Mouse (Mus musculus): ENCODE measurements around the gene Eml6.
"Not testable (repeated sequence)": the region's sequence is repeated elsewhere in the genome, so short reads cannot be mapped to it uniquely, and the experiment has no call there.

Eml6 gene

DNA sequence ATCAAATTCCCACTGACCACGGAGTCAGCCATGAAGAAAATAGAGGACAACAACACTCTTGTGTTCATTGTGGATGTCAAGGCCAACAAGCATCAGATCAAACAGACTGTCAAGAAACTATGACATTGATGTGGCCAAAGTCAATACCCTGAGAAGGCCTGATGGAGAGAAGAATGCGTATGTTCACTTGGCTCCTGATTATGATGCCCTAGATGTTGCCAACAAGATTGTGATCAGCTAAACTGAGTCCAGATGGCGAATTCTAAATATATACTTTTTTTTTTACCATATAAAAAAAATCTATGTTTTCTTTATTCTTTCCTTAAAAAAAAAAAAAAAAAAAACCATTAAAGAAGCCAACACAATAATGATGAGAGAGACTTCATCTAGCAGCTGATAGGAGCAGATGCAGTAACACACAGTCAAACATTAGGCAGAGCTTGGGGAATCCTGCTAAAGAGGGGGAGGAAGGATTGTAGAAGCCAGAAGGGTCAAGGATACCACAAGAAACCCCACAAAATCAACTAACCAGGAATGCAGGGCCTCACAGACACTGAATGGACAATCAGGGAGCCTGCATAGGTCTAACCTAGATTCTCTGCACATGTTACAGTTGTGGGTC lies 185.1 kb downstream of the Eml6 start:
- no peak for DNase-seq (ENCODE audit: low spot score in 2 of 2)

DNA sequence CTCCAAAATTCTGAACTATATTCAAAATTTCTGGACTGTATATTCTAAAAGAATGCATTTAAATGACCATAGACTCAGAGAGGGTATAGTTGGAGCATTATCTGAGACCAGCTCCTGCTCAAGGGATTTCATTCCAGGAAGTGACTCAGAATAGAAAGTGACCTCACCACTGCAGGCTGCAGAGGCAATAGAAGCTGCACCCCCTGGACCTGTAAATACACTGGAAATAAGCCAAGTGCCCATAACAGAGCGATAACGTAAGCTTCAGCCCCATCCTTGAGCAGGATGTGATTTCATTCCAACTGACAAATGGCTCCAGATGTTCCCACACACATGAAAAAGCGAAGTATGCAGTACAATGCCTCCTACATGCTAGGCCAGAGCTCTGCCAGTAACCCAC lies 186.1 kb downstream of the Eml6 start:
- no peak for DNase-seq (ENCODE audit: low spot score in 2 of 2)

DNA sequence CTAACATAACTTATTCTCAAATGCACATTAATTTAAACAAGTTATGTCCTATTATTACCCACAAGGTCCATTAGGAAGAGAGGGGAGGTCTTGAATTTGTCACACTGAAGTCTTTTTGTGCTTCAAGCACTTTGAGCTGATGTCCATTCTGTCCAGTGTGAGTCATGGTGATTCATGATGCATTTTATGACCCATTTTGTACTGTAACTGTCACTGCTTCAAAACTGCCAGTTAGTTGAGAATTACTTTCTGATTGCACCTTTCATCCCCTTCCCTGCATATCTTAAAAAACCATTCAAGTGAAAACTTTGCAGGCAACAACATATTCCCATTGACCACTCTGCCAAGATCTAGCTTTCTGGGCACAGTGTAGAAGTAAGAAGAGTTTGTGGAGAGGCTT lies 188.8 kb downstream of the Eml6 start:
- no peak for DNase-seq (ENCODE audit: low spot score in 2 of 2)

DNA sequence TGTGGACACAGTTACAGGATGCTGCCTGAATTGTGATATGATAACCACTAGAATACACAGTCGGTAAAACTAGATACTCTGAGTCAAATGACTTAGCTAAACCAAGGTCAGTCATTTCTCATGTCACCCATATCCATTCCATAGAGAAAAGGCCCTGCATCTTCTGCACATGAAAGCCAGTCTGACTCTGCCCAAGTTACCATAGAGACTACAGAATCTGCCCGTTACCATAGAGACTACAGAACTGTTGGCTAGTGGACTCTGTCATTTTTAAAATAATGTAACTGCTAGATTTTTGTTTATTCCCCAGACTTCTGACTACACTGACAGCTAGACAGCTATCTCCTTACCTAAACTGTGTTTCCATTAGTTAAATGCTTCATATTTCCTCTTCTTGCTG lies 198.1 kb downstream of the Eml6 start:
- DNase-seq (ENCODE audit: low spot score in 2 of 2), result no peak

DNA sequence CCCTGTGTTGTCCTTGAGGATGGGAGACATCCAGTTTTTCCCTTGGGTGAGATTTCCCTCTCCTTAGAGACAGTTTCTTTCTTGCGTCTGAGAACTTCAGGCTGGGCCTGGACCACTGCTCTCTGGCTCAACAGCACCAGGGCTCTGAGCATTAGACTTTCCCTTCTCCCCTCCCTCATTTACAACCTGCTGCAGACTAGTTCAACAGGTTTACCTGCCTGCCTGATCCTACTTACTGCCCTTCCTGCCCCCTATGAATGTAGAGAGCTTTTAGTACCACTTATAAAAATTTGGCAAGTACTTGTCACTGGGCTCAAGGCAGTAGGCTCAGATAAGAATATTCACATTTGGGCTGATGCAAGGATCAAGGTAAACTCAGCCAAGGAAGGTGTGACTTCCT lies 199.8 kb downstream of the Eml6 start:
- DNase-seq (ENCODE audit: low spot score in 2 of 2), result no peak

DNA sequence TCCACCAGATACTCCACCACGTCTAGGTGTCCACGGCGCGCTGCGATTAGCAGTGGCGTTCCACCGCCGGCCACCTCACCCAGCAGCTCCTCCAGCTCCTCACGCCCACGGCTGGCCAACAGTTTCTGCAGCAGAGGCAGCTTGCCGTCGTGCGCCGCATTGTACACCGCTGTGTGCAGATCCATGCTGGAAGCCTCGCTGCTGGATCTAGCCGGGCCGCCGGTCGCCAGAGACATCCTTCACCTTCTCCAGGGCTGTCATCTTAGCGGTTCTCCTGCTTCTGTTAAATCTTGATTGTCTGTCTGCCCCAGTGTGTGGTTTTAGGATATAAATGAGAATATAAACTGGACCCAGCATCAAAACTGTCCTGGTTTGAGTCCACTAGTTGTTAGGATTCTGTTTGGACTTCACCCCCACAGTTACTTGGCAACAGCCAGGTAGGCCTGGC lies 200.5 kb downstream of the Eml6 start, which contains the start of gene 4931440F15Rik:
Gene 4931440F15Rik, minus strand, starts transcription at position 398 of the 448 bp plus-strand sequence.
- not testable (repeated sequence) for DNase-seq (ENCODE audit: low spot score in 2 of 2)

DNA sequence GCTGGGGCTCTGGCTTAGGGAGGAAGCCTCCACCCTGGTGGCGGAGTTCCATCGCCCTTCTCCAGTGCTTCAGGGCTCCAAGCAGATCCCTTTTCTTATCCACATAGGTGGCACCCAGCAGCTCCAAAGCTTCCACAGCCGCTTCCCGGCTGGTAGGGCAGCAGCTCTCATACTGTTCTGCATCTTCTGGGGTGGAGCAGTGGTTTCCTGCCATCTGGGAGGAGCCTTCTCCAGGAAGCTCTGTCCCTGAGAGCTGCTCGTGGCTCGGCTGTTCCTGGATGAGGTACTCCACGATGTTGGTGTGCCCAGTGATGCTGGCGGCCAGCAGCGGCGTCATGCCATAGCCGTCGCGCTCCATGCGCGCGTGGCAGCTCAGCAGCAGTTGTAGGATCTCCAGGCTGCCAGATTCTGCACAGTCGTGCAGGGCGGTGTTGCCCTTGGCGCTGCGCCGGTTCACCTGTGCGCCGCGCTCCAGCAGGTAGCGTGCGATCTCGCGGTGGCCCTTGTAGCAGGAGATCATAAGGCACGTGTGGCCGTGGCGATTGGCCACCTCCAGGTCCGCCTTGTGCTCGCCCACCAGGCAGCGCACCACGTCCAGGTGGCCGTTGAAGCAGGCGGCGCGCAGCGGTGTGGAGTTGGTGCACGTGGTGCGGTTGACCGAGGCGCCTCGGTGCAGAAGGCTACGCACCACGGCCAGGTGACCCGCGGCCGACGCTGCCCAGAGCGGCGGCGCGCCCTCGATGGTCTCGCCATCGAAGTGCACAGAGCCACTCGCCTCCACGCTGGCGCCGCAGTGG lies 201.2 kb downstream of the Eml6 start:
- DNase-seq (ENCODE audit: low spot score in 2 of 2), result not testable (repeated sequence)

DNA sequence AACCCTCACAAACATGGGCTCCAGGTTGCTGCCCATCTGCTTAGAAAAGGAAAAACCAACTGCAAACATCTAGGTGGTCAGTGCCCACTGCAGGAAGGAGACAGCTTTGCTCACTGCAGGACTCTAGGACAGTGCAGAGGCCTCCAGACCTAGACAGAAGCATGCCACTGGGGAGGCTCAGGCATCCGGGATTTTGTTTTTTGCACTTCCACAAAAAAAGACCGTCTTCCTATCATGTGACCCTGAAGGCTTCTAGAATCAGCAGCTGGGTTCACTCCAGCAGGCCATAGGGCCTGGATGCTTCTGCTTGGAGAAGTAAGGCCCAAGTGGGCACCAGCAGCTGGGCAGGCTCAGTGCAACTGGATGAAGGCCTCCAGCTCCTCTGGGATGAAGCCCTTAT lies 202.7 kb downstream of the Eml6 start:
- DNase-seq (ENCODE audit: low spot score in 2 of 2), result no peak

DNA sequence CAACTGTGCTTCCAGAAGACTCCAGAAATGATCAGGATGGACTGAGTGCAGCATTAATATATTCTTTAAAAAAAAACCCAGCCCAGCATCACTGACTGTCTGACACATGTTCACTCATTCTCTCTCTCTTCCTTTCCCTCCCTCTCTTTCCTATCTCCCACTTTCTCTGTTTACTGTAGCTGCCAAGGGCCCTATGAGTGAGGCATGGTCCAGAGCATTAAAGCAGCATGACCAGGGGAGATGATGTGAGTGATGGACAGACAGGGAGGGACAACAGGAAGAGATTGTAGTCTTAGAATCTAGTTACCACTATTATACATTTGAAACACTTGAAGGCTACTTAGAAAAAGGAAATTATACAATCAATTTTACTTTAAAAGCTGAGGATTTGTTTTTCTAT lies 210.2 kb downstream of the Eml6 start:
- DNase-seq (ENCODE audit: low spot score in 2 of 2), result no peak

DNA sequence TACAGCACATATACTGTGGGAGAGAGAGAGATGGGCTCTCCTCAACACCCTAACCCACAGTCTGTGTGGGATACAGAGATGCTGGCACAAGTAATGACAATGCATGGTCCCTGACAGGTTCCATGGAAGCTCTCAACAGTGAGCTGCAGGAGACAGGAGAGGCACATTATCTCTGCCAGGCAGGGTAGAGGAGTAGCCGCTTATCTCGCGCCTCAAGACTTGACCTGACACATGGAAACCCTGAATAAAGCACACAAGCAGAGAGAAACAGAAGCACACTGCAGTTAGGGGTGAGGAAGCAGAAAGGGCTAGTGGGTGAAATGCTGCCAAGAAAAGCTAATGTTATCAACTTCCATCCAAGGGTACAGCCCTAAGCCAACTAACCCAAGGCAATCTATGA lies 210.6 kb downstream of the Eml6 start:
- no peak for DNase-seq (ENCODE audit: low spot score in 2 of 2)

DNA sequence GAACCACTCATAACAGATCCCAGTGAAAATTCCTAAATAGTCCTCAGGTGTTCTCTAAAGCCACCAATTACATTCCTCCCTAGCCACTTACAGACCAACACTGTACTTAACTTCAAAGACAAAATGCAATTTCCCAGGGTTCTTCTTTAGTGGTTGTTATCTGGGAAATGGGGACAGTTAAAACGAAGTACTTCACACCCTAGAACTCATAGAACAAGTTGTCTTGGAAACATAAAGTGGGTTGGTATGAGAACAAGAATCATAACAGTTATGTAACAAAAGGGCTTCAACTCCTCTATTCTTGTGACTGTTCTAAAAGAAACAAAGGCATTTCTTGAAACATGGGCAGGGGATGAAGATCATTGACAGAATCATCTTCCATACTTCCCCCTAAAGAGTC lies 212.6 kb downstream of the Eml6 start:
- no peak for DNase-seq (ENCODE audit: low spot score in 2 of 2)

DNA sequence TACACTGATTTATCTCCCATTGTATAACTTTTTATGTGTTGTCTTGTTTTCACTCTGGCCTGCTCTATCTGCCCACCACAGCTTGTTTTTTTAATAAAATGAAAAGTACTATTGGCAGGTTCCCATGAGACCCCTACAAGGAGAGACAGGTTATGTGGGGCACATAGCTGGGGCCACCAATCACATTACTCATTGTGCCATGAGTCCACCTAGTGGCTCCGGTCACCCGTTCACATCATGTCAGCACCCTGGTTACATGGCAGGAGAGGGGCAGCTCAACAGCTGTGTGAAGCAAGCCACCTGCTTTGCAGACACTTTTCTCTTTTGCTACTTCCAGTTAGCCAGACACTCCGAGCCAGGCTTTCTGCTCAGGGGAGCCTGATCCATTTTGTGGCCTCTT lies 213.4 kb downstream of the Eml6 start:
- DNase-seq (ENCODE audit: low spot score in 2 of 2), result no peak

DNA sequence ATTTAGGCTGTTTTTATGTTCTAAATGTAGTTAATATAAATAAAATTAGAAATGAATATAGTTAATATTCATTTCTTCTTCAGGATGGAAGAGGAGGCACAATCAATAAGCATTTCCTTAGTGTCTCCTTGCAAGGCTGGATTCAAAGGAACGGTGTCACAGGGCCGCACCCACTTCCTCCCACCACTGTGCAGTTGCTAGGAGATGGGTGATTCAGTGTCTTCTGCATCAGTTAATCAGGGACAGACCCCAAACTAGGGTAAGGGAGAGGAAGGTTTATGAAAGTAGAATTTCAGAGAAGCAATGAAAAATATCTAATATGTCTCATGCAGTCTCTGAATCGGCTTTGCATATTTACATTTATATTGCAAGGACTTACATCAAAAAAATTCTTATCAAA lies 215.5 kb downstream of the Eml6 start:
- DNase-seq (ENCODE audit: low spot score in 2 of 2), result no peak

DNA sequence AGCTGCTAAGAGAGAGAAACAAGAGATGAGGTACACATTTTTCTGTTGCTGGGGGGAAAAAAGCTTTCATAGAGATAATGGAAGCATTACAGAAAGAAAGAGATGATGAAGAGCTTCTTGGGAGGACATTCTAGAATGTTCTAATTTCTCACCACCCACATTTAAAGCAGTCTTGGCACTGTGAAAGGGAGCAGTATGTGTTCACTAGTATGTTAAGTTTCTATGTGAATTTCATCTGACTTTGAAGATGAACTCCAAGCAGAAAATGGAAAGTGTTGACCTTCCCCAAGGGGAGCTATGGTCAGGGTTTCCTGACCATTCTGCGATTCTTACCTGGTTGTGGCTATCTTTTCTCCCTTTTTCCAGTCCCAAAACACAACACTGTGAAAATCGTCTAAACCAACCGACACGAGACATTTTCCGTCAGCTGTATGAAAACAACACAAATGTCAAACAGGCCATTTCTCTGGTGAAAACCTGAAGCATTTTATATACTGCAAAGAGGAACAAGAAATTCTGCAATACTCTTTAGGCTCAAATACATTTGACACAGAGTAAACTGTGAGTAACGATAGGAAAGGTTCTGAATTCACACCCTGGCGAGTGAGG lies 216.7 kb downstream of the Eml6 start:
- DNase-seq (ENCODE audit: low spot score in 2 of 2), result no peak

DNA sequence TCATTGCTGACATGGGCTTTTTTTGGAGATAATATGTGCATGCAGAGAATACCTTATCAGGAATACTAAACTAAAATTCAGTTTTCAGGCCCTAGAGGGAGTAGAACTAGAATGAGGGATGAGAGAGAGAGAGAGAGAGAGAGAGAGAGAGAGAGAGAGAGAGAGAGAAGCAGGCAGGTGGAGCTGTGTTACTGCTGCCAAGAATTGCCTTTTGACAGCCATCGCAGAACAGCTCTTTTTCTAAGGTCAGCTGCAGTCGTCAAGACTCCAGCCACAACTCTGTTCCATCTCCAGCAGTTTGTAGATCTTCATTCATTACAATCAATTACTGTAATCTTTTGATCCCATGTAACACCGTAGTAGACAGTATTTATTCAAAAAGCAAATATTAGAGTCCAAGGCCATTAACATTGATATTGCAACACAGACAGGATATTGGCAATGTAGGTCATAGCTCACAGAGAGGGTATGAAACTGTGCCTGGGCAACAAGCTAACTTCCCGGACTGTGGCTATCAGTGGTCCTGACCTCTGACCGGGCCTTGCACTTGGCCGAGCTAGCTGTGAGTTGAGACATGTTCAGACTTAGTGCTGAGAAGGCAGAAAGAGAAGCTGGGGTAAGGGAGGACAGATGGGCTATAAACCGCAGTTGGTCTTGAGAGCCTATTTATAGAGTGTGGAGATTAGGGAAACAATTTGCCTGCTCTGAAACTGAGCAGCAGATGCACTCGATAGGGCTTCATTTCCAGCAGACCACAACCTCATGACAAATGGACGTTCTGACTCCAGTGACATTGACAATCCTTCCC lies 217.5 kb downstream of the Eml6 start:
- no peak for DNase-seq (ENCODE audit: low spot score in 2 of 2)

DNA sequence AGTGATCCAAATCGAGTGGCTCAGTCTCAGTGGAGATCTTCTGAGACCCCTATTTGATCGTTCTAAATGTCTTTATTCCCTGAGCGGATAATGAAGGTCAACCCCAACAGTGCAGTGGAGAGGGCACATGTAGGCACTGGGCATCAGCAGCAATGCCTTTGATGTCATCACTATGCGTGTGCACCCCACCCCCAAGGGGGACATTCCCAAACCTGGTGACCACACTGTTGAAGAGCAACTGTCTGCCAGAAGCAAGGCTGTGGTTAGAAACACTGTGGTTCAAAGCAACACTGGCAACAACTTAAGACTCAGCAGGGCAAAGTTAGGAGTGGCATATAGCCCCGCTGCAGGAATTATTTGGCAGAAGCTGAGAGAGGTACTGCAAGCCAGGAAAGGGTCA lies 218.5 kb downstream of the Eml6 start:
- no peak for DNase-seq (ENCODE audit: low spot score in 2 of 2)

DNA sequence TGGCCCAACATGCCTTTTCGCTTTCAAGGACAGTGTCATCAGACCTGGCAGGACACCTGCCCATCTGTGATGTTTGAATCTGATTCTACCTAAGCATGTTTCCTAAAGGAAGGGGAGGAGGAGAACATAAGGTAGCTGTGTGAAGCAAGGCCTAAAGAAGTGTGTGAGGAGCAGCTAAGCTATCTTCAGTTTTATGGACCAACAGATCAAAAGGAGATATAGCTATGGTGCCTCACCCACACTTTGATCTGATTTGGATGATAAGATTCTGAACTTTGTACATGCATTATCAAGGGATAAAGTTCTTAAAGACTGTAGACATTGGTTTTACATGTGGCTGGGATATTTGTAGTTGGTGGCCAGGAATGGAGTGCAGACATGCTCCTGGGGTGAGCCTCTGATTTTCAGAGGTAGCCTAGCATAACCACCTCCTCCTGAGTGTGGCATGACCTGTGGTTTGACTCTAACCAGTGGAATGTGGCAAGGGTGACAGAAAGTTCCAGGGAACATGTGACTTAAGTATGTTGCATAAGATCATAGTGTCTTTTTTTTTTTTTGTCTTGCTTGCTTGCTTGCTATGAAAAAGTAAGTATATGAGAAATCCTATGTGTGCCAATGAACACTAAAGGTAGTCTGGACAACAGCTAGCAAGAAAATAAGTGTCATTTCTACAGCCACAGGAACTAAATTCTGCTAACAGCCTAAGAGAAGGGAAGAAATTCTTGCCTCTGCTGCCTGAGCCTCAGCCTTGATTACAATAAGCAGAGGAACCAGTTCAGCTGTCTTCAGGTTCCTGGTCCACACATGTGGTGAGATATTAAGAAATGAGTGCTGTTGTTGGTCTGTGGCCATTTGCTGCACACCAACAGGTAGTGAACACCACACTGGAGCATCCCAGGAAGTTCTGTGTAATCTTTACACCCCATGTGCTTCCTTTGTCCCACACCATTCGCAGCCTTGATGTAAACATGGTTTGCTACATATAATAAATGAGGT lies 224.1 kb downstream of the Eml6 start:
- DNase-seq (ENCODE audit: low spot score in 2 of 2), result no peak

DNA sequence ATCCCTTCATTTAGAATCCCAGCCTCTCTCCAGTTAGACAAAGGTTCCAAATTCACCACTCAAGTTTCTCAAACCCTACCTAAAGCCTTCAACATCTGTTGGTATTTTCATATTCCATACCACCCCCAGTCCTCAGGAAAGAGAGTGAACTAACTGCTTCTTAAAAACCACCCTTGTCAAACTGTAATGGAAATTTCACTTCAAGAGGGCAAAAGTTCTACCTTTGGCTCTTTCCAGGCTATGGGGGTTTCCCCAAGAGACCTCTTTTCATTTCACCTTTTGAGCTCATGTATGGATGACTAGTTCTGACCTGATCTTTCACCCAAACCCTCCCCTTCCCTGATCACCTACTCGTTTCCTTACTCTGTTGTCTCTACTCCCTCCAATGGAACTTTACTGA lies 226.0 kb downstream of the Eml6 start:
- DNase-seq (ENCODE audit: low spot score in 2 of 2), result no peak

DNA sequence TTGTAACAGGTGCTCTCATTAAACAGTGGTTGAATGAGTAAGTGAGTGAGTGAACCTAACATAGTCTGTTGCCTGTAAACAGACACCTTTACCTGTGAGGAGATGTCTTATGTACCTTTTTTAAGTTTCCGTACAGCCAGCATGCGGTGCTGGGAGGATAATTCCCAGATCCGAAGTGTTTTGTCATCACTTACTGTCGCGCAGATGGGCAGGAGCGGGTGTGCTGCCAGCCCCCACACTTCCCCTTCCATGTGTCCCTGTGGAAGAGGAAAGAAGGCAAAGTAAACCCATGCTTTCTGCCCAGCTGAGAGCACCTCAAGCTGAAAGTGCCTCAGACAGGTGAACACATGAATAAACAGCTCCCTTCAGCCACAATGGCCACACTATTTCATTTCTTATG lies 230.7 kb downstream of the Eml6 start:
- DNase-seq (ENCODE audit: low spot score in 2 of 2), result no peak

DNA sequence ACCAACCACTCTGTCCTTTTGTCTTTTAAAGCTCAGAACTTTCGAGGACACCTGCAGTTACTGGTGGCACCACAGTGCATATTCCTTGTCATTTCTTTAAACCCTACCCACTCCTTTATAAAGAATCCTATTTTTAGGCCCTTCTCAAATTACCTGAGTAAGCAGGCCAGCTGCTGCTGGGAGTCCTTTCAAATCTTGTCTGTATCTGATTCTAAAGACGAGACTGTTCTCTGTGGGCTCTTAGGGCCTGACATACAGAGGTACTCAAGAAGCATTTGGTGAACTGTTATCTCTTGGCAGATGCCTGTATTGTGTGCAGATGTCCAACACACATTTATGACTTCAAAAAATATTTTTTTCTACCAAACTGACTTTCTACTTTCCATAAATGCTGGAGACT lies 231.4 kb downstream of the Eml6 start:
- DNase-seq (ENCODE audit: low spot score in 2 of 2), result no peak

DNA sequence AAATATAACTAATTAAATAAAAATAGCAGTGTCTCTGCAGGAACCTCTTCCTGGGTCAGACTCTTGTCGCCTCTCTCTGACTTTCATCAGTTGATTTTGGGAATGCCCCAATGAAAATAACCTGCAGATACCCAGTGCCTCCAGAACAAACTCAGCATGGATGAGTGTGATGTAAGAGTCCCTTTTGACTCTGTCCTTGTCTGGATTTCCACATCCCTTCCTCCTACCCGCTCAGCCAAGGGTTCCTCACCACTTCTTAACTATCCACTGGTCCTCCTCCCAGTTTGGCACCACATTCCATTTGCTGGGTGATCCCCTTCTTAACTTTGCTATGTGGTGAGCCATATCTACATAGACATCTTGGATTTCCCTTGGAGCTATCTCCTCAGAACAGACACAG lies 235.0 kb downstream of the Eml6 start:
- no peak for DNase-seq (ENCODE audit: low spot score in 2 of 2)

Measured in natural killer cell, adult 2 months (primary cell).